ENCODE assay signal across 8 mouse cellular contexts in the genomic region with DNA sequence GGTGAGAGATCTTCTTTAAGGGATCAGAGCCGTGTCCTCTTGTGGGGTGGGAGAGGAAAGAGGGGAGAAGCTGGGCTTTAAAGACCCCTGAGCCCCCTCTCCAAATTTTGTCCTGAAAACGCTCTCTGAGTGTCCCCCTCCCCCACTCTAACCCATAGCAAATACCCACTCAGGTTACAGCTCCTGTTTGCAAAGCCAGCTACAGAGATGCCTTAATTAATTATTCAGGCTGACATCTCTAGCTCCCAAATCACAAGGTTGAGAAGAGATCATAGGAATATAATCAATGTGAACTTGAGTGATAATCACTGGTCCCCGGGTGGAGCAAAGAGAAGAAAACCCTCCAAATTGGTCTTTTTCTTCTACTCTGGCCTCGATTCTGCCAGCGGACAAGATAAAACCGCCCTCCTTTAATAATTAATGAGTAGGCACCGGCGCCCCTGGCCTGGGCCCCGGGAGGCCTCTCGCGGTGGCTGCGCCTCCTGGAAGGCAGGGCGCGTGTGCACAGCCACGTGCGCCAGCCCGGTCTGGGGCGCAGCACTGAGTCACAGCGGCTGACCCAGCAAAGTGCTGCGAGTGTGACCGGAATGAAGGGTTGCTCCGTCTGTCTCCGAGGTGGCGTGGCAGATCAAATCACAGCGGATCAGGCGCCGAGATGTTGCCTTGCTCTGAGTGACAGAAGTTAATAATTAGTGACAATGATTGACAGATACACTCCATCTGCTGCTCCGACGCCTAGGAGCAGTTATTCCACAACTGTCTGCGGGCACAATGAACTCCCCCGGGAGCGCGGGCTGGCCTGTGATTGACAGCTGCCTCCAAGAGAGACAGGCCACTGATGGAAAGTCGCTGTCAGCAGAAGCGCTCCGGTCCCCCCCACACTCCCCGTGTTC.
DNase-seq lines count a peak whose midpoint lies in the region; ATAC-seq and TF ChIP-seq lines count a peak whose summit lies in the region.

No protein-coding gene starts in this region.

- H3K79me2 ChIP-seq in liver, adult 2 months (ENCODE audit: control insufficient read depth, insufficient read depth, low read length): no peaks in the 10 kb centered on the region

- no peaks in the 10 kb centered on the region for H3K27me3 ChIP-seq in liver, adult 2 months (ENCODE audit: control insufficient read depth, insufficient read depth, low read length)

- H3K36me3 ChIP-seq in liver, adult 2 months (ENCODE audit: control insufficient read depth, insufficient read depth, low read length): no peaks in the 10 kb centered on the region

- WGBS in liver, adult 2 months: 3% methylated on average over 37 of the region's 37 CpGs

- DNase-seq in frontal cortex, adult 2 months (ENCODE audit: extremely low spot score in 1 of 2, low spot score in 1 of 2): peak; percentile 3 to 20
- DNase-seq in frontal cortex, postnatal 14 days (ENCODE audit: low spot score in 2 of 2): no peak
- peak; percentile 69 for DNase-seq in adrenal gland, postnatal 10 days
- peak; percentile 25 for DNase-seq in forelimb bud, embryonic 11.5 days (ENCODE audit: low read depth, low spot score)
- peak; percentile 71 to 82 for DNase-seq in kidney, adult 8-10 months
- peak; percentile 92 for DNase-seq in liver, adult 2 months (ENCODE audit: extremely low read depth, low read depth, low spot score)
- DNase-seq in retina, postnatal 7 days (ENCODE audit: low read depth, low spot score): peak; percentile 19

- peak overlapping the region; percentile 36; the same call in 1 of the 2 replicates for H3K4me3 ChIP-seq in liver, adult 2 months (ENCODE audit: insufficient read depth, low read depth, low read length)

- no peak for ATAC-seq in erythroid progenitor cell, adult 5-6 weeks (replicated peaks; ENCODE audit: low FRiP score, poor library complexity, severe bottlenecking)

- TF ChIP-seq CTCF in liver, adult 2 months (IDR thresholded peaks at IDR 0.05; ENCODE audit: low read depth, low read length): no peak

- peaks cover 3% of the 10 kb centered on the region; the same call in 1 of the 2 replicates for H3K4me1 ChIP-seq in liver, adult 2 months (ENCODE audit: control insufficient read depth, insufficient read depth, low read length)

- no peak for TF ChIP-seq POLR2A in liver, adult 2 months (IDR thresholded peaks at IDR 0.05; ENCODE audit: extremely low read depth, insufficient read depth, low read length)

- peak overlapping the region; percentile 23 for H3K27ac ChIP-seq in liver, adult 2 months (replicated peaks; ENCODE audit: insufficient read depth, low read depth, low read length)

- peak overlapping the region; percentile 42 for H3K9ac ChIP-seq in liver, adult 2 months (ENCODE audit: low read depth, low read length)

Comparison
In these comparisons a context has a peak if more than half of its experiments do, and no peak if none do; other contexts are left out.
1. DNase-seq: peak in frontal cortex, adult 2 months (2 of 2), adrenal gland, postnatal 10 days (single experiment), forelimb bud, embryonic 11.5 days (single experiment), kidney, adult 8-10 months (2 of 2), liver, adult 2 months (single experiment) and retina, postnatal 7 days (single experiment); none in frontal cortex, postnatal 14 days (0 of 2).